In the genomic region with DNA sequence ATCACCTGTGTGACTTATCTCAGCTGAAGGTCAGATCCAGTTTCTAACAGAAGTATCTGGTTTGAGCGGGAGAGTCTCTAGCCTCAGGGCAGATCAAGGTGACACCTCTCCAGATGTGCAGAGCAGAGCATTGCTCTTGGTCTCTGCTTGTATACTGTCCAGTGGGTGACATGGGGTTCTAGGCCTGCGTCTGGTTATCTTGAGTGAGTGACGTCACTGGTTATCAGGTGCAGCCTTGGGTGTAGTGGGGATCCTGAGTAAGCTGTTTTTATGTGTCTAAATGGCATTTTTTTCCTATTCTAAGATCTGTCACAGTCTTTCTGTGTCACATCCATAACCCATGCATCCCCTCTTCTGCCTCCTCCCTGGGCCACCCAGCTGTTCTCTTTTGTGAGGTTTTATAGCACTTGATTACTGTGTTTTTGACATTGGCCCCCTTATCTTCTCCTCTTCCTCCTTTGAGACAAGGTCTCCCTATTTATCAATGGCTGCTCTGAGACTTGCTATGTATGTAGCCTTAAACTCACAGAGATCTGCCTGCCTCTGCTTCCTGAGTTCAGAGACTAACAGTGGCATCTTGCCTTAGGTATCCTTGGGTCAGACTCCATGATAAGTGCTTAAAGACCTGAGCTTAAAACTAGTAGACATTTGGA, we compare ENCODE assay signal across 15 mouse cellular contexts.
"Had no signal": no experiment of that assay in that cellular context is flagged by ENCODE, and none has a peak within 500 bp of the region (broad histone marks: within the 10 kb centered on the region; RNA-seq: fewer than 3 reads in every experiment).

No protein-coding gene starts in this region.

- H3K4me3 ChIP-seq: intestine, embryonic 15.5 days; layer of hippocampus, adult 2 months; left cerebral cortex, adult 2 months; limb, embryonic 10.5 days had no signal

- H3K4me2 ChIP-seq: intestine, embryonic 15.5 days; midbrain, embryonic 11.5 days had no signal

- H3K27ac ChIP-seq: intestine, embryonic 15.5 days; layer of hippocampus, adult 2 months; left cerebral cortex, adult 2 months; limb, embryonic 10.5 days; stomach, postnatal 0 days had no signal

- H3K4me1 ChIP-seq: intestine, embryonic 15.5 days had no signal

- H3K27me3 ChIP-seq: intestine, embryonic 15.5 days had no signal

- ATAC-seq: intestine, embryonic 15.5 days; lung, postnatal 0 days had no signal

- H3K36me3 ChIP-seq: intestine, embryonic 15.5 days; limb, embryonic 10.5 days had no signal

- H3K9ac ChIP-seq: intestine, embryonic 15.5 days had no signal

- H3K9me3 ChIP-seq: intestine, embryonic 15.5 days; limb, embryonic 10.5 days had no signal

- DNase-seq: kidney, adult 18-20 months; kidney, postnatal 10 days; kidney, postnatal 4 days; lung, adult 2 months; lung, postnatal 36 days; right cerebral cortex, postnatal 14 days; thymus, adult 18-20 months; thymus, postnatal 14 days had no signal
